Mouse (Mus musculus) lung, postnatal 0 days (tissue): ENCODE data around the gene Amot.

ENCODE experiments used
- CTCF ChIP-seq: IDR thresholded peaks from 2 replicates; pipeline ENCODE4 v1.5.1; 2016; ENCODE audit warnings: antibody characterized with exemption, mild to moderate bottlenecking
- EP300 ChIP-seq: IDR thresholded peaks from 2 replicates; pipeline ENCODE4 v1.6.1; 2016; ENCODE audit warnings: antibody characterized with exemption, mild to moderate bottlenecking, control low read depth

GRCm38 (mm10) chrX:145529602-145530001, 24.6 kb upstream of the Amot start:
- TF ChIP-seq CTCF (no peak), EP300 (no peak)
